Mouse (Mus musculus) CH12.LX (cell line): ENCODE results near the gene Erich2.

Experiments
- CTCF ChIP-seq, 2 experiments: IDR thresholded peaks in 1 of 2; conservative IDR thresholded peaks in 1 of 2; 2 replicates each; pipeline ENCODE4 v1.5.1; 2011 to 2012; ENCODE audit warnings: low read depth in 2 of 2, low read length in 2 of 2, improper control_type of control experiment in 1 of 2, inconsistent platforms in 1 of 2, mild to moderate bottlenecking in 1 of 2, moderate library complexity in 1 of 2
- MAX ChIP-seq: IDR thresholded peaks from 2 replicates; pipeline ENCODE4 v1.6.1; 2011; ENCODE audit warnings: low read length, improper control_type of control experiment

- TF ChIP-seq MAX (no peak), CTCF (conservative IDR thresholded peaks at IDR 0.05 in 1 of 2, IDR thresholded peaks at IDR 0.05 in 1 of 2; ENCODE audit: low read depth in 2 of 2, low read length in 2 of 2) (no peak)
Observed at GRCm38 (mm10) chr2:70506372-70506771, 2.2 kb upstream of the Erich2 start.
